Mouse (Mus musculus): Measurements from ENCODE around the gene Tet2.

The Tet2 gene

DNA sequence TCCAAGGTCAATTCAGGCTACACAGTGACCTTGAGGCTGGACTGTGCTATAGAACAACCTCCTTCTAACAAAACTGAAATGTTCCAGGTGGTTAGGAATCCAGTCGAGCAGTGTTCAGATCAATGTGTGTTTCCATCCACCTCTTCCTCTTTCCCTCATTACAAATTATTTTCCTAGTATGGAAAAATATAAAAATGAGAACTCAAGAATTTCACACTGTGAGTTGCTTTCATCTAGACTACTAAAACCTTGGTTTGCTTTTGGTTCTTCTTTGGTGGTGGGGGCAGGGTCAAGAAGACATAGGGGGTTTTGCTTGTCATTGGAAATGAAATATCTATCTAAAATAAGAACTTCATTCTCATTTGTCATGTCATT is 109.2 kb downstream of the Tet2 start:
- DNase-seq: no peak

DNA sequence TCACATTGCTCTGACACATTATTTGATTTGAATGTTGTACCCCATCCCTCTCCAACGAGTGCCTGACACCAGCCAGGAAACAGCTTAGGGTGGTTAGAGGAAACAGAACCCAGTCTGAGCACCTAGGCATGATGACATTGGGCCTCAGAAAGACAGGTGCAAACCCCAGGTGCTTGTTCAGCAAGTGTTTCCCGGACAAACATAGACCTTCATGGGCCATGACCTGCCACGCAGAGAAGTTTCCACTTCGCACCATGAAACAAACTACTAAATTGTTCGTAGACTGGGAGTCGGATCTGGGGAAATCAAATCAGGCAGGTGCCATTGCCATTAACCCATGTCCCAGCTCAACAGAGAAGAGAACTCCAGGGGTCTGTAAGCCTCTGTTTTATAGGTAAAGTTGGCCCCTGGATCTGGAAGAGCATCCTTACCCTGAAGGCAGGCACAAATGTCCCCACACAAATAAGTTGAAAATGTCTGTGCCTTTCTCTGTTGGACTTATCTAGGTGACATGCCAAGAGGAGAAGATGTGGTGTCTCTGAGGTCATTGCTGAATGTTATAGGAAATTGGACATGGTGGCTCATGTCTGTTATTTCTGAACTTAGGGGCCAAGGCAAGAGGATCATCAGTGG is 109.7 kb downstream of the Tet2 start:
- no peak for DNase-seq

DNA sequence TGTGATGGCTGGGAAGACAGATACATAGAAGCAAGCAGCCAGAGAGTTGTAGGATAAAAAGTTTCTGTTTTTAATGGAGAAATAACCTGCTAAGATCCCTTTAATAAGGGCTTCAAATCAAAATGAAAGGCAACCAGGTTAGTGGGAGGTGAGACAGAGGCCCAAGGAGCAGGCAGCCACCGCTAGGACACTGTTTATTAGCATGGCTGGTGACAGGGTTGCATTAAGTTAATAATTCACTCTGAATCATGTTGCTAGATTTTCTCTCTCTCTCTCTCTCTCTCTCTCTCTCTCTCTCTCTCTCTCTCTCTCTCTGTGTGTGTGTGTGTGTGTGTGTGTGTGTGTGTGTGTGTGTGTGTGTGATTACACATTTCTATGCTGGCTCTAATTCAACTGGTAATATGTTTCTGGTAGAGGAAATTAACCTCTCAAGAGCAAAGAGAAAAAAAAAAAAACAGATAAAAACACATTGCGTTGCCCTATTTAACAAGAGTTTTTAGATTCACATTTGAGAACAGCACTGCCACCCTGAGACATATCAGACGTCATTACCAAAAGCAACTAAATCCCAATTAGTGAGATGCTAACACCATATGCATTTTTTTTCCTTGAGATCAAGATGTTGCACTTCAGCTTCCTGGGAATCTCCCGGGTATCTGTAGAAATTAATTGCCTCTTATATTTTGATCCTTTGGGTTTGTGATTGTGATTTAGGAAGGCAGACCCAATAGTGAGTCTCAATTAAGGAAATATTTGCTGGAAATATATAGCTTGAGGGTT is 115.4 kb downstream of the Tet2 start:
- no peak for DNase-seq

DNA sequence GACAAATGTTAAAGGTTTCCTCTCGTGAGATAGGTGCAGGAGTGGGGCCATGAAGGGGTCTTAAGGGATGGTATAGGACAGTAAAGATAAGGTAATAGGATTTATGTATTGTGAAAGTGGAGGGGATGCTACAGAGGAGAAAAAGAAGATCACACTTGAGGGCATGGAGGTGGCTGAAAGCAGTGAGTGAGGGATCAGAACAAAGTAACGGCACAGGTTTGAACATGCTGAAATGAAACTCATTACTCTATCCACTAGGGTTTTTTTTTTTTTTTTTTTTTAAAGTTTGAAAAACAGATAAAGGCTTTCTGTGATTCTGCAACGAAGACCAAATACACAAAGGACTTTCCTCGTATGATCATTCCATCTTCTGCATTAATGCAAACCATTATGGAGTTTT is 116.9 kb downstream of the Tet2 start:
- no peak for DNase-seq

DNA sequence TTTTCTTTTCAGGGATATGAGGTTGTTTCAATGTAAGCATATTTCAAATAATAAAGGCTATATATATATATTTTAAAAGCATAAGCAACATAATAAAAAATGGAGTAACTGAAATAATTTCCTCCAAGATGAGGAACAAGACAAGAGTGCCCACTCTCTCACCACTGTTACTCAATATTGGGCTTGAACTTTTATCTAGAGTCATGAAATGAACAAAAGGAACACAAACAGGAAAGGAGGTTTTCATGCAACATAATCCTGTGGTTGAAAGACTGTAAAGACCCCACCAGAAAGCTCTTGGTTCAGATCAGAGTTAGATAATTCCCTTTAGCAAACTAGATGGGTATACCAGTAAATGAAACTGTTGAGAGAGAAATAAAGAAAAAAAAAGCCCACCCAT is 121.9 kb downstream of the Tet2 start:
- no peak for DNase-seq

DNA sequence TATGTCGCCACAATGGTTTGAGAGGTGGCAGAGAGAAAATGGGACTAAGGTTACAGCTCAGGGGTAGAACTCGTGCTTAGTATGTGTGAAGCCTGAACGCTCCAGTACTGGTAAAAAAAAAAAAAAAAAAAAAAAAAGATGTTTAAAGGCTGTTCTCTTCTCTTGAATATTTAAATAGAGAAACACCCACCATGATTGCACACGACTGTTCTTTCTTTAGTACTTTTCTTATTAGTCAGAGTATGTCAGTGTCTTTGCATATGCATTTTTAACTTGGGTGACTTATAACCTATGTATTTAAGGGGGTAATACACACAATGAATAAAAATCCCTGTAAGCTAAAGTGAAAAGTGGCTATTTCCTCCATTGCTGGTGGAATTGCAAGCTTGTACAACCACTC is 130.2 kb downstream of the Tet2 start:
- no peak for DNase-seq

Data from heart, adult 11 months (tissue).